Mouse (Mus musculus): Measurements from ENCODE around the gene Zfp143. TPM values are rescaled to one million over a fixed set of nuclear protein-coding genes. Genes with fewer than 3 reads are reported as not detected.
A peak's percentile ranks its signal among the peaks of the same experiment; 100 is the strongest.

Zfp143 gene
- total and polyA plus RNA-seq, 3 experiments = 13.9 to 15.7 TPM; not detected in 1

DNA sequence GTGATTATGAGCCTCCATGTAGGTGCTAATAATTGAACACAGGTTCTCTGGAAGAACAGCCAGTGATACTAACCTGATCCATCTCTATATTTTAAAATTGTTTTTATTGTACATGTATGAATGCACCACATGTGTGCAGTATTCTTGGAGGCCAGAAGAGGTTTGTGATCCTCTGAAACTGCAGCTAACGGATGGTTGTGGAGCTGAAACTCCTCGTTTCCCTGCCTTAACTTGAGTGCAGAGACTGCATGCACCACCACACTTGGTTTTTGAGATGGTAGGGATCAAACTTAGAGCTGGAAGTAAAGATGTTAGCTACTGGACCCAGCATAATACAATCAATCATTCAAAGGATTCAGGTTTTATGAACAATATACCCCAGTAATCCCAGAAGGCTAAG, 34.4 kb upstream of the Zfp143 start:
- no peaks in the 10 kb centered on the region for H3K27me3 ChIP-seq (ENCODE audit: control insufficient read depth in 1 of 2, insufficient read depth in 2 of 2, low read length in 2 of 2)
- peaks cover 65 to 70% of the 10 kb centered on the region in 2 experiments for H3K36me3 ChIP-seq (ENCODE audit: control insufficient read depth in 1 of 2, insufficient read depth in 2 of 2, low read length in 2 of 2)
- DNase-seq (ENCODE audit: low read depth, low spot score) = no peak
- H3K9me3 ChIP-seq (replicated peaks; ENCODE audit: insufficient read depth, low read length) = no peaks in the 10 kb centered on the region
- H3K4me3 ChIP-seq (ENCODE audit: control insufficient read depth in 1 of 2, insufficient read depth in 1 of 2, low read depth in 2 of 2, low read length in 2 of 2) = no peak overlapping the region
- no peak overlapping the region for H3K27ac ChIP-seq (ENCODE audit: control insufficient read depth, low read depth, low read length)
- TF ChIP-seq NELFE (IDR thresholded peaks at IDR 0.05; ENCODE audit: low read depth, low read length) (no peak), RAD21 (IDR thresholded peaks at IDR 0.05; ENCODE audit: low read depth, low read length) (no peak), ETS1 (IDR thresholded peaks at IDR 0.05; ENCODE audit: low read depth, low read length) (no peak), POLR2AphosphoS2 (IDR thresholded peaks at IDR 0.05; ENCODE audit: low read length) (0 out of 2 replicates have a peak, but pooled peaks have one; percentile 3), CHD1 (IDR thresholded peaks at IDR 0.05; ENCODE audit: low read depth, low read length) (0 out of 2 replicates have a peak, but pooled peaks have one; percentile 56), HCFC1 (IDR thresholded peaks at IDR 0.05; ENCODE audit: low read depth, low read length) (no peak)
- peaks cover 81% of the 10 kb centered on the region for H3K79me2 ChIP-seq (ENCODE audit: control insufficient read depth, insufficient read depth, low read length, poor library complexity)
- H3K4me1 ChIP-seq (ENCODE audit: control insufficient read depth in 1 of 2, insufficient read depth in 2 of 2, low read length in 2 of 2) = peaks cover 9 to 11% of the 10 kb centered on the region in 2 experiments
- H3K9ac ChIP-seq (ENCODE audit: control insufficient read depth, low read depth, low read length, poor library complexity, severe bottlenecking) = no peak overlapping the region

DNA sequence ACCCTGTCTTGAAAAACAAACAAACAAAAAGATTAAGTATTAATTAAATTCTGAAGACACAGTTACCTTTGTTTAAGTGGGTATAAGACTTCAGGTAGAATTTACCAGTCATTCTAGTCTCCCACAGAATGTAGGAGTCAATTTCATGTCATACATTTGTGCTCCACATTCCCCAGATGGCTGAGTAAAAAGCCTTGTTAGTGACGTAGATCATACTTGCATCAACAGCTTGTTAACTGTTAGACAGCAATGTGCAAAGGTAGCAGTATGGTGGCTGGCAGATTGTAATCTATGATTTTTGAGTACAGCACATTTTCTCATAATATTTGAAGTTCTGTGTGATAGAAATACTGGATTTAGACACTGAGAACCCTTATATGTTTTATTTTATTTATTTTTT, 32.2 kb upstream of the Zfp143 start:
- H3K9me3 ChIP-seq (replicated peaks; ENCODE audit: insufficient read depth, low read length) = no peaks in the 10 kb centered on the region
- no peak overlapping the region for H3K27ac ChIP-seq (ENCODE audit: control insufficient read depth, low read depth, low read length)
- peaks cover 6 to 9% of the 10 kb centered on the region in 2 experiments for H3K4me1 ChIP-seq (ENCODE audit: control insufficient read depth in 1 of 2, insufficient read depth in 2 of 2, low read length in 2 of 2)
- H3K4me3 ChIP-seq (ENCODE audit: control insufficient read depth in 1 of 2, insufficient read depth in 1 of 2, low read depth in 2 of 2, low read length in 2 of 2) = no peak overlapping the region
- peaks cover 47 to 81% of the 10 kb centered on the region in 2 experiments for H3K36me3 ChIP-seq (ENCODE audit: control insufficient read depth in 1 of 2, insufficient read depth in 2 of 2, low read length in 2 of 2)
- no peak overlapping the region for H3K9ac ChIP-seq (ENCODE audit: control insufficient read depth, low read depth, low read length, poor library complexity, severe bottlenecking)
- no peaks in the 10 kb centered on the region for H3K27me3 ChIP-seq (ENCODE audit: control insufficient read depth in 1 of 2, insufficient read depth in 2 of 2, low read length in 2 of 2)
- peaks cover 71% of the 10 kb centered on the region for H3K79me2 ChIP-seq (ENCODE audit: control insufficient read depth, insufficient read depth, low read length, poor library complexity)
- DNase-seq (ENCODE audit: low read depth, low spot score) = no peak
- TF ChIP-seq NELFE (IDR thresholded peaks at IDR 0.05; ENCODE audit: low read depth, low read length) (no peak), NRF1 (IDR thresholded peaks at IDR 0.05; ENCODE audit: insufficient read depth, low read depth, low read length, poor library complexity, severe bottlenecking) (no peak), TBP (IDR thresholded peaks at IDR 0.05; ENCODE audit: low read depth, low read length) (no peak), POLR2AphosphoS2 (IDR thresholded peaks at IDR 0.05; ENCODE audit: low read length) (no peak), RCOR1 (IDR thresholded peaks at IDR 0.05; ENCODE audit: low read depth, low read length) (no peak), MXI1 (IDR thresholded peaks at IDR 0.05; ENCODE audit: low read depth, low read length) (no peak), TAL1 (IDR thresholded peaks at IDR 0.05; ENCODE audit: low read length) (no peak), USF2 (IDR thresholded peaks at IDR 0.05; ENCODE audit: borderline replicate concordance in 1 of 2, insufficient read depth in 1 of 2, low read depth in 1 of 2, low read length in 2 of 2) (no peak), KAT2A (conservative IDR thresholded peaks at IDR 0.05; ENCODE audit: low read depth, low read length) (no peak), GABPA (IDR thresholded peaks at IDR 0.05; ENCODE audit: low read depth, low read length) (no peak), MAX (IDR thresholded peaks at IDR 0.05; ENCODE audit: low read length) (no peak), ELF1 (IDR thresholded peaks at IDR 0.05; ENCODE audit: low read depth, low read length) (no peak), HCFC1 (IDR thresholded peaks at IDR 0.05; ENCODE audit: low read depth, low read length) (no peak), UBTF (IDR thresholded peaks at IDR 0.05; ENCODE audit: borderline replicate concordance, insufficient read depth, low read depth, low read length) (no peak)
